Mouse (Mus musculus) layer of hippocampus, postnatal 36 days (tissue): ENCODE data around the gene Gm10944. TPM values are rescaled to one million over a fixed set of nuclear protein-coding genes. Genes with fewer than 3 reads are reported as not detected.

Experiments used
- DNase-seq, 2 experiments: peaks; one replicate each; pipeline ENCODE4 v3.0.0; 2022
- total RNA-seq, 2 experiments: library from RNA; stranded (reverse); gene quantifications; 2 replicates each; pipeline ENCODE4 v1.2.3; 2021

The Gm10944 gene
- not detected for total RNA-seq

DNA sequence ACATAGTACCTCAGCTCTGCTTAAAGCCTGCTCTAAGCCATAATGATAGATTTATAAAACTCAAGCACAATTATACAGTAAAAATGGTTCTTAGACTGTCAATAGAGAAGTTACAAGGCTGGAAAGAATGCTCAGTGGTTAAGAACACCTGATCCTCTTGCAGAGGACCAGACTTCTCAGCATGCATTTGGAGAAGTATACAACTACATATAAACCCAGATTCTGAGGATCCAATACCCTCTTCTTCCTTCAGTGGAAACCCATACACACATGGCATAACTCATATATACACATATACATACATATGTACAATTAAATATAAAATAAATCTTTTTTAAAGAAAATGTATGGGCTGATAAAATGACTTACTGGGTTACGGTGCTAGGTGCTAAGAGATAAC, at the start of gene Gm10944:
Gene Gm10944 (plus strand): TSS at position 301 of the 400 bp plus-strand sequence.
- no peak for DNase-seq

DNA sequence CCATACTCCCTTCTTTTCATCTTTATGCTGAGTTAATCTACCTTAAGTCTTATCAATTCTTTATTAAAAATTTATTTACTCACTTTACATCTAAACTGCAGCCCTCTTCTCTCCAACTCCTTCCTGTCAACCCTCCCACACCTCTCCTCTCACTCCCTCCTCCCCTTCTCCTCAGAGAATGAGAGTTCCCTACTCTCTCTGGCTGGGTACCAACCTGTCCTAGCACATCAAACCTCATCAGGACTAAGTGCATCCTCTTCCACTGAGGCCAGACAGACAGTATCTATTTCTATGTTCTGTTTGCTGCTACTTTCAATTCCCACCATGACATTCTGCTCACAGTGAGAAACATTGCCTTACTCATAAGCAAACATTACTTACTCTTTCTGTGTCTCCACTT, 25.2 kb upstream of the Gm10944 start:
- no peak for DNase-seq

DNA sequence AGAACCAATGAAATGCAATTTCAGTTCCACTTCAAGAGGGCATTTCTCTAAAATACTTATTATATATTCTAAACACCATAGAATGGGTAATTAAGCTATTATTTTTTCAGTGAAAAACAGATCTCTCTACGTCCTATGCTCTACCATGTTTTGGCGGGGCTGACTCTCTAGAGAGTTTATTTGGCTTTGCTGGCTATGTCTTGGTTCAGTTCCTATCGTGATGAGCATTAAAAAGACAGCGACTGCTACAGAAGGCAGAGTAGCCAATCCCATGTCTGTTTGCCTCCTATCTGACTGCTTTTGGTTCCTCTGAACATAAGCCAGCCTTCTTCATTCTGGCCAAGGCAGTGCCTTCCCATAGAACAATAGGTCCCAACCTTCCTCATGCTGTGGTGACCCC, 24.5 kb upstream of the Gm10944 start:
- DNase-seq: no peak

DNA sequence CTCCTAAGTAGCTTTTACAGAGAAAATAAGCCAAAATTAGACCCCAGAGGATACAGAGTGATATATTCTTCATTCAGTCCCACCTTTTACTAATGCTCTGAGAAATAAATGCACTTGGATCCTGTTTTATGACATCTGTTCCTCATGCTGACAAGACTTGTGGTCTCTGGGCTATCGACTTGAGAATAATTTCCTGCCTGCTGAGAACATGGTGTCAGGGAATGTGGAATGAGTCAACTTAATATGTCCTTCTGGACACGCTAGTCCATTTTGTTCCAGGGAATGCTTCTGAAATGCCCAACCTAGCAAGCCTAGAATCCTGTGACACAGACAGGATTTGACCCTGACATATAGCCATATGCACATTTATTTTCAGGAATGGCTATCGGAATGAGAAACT, 22.0 kb upstream of the Gm10944 start:
- no peak for DNase-seq

DNA sequence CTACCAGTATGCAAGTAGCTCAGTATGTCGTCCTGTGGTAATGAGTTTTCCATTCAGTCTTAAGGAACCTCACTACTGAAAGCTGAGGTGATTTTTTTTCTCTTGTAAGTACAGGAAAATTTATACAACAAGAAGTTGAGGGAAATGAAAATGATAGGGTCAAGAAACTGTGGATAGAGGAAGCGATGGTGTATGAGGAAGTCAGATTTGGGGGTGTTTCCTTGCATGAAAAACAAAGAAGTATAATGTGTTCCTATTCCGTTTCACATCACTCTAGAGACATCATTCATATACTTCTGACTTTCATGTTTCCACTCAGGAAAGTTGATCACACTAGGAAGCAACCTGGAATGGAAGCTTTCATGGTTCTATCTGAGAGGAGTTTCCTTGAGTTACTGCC, 21.2 kb upstream of the Gm10944 start:
- DNase-seq: no peak

DNA sequence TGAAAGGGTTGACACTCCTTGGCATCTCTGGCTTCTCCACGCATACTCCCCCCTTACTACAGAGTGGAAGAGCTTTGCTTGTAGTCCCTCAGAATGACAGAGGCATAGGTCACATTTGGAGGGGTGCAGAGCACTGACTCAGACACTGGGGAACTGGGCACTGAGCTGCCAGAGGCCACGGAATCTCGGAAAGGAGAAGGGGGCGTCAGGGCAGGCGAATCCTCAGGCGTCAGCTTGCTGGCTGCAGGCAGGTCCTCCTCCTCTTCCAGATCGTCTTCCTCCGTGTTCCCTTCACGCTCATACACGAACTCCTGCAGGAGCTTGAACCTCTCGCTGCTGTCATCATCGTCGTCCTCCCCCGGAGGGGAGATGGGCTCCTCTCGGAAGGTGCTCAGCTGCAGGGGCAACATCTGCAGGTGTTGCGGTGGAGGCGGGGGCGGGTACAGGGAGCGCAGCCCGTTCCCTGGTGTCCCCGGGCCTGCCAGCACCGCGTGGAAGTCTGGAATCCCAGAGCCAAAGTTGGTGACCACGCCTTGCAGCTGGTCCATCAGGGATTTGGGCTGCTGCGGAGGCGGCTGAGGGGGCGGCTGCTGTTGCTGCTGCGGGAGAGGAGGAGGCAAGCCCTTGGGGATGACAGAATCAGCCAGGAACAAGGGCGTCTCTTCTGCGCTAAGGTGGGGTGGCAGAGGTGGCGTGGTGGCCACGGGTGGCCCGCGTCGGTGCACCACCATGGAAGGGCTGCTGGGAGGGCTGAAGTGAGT, 7.9 kb downstream of the Gm10944 start:
- DNase-seq: peak; percentile 36 to 46

DNA sequence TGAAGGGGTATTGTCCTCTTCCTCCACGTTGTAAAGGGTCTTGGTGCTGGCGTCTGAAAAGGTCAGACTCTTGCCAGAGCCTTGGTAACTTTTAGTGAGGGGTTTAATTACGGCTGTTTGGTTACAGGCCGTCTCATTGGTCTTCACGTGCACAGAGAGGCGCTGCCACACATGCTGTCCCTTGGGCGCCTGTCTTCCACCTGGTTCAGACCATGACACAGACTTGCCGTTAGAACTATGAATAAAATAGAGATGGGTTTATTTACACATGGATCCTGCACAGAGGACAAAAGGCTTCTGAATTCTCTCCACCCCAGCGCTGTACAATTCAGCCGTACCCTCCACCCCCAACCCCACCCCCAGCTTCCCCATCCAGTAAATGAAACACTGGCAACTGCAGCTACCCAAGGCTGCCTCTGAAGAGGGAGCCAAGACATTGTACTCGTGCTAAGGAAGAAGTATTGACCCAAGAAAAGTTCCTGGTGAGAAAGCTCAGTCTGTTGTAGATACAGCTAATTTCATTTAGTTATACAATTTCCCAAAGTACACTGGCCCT, 8.6 kb downstream of the Gm10944 start:
- no peak for DNase-seq

DNA sequence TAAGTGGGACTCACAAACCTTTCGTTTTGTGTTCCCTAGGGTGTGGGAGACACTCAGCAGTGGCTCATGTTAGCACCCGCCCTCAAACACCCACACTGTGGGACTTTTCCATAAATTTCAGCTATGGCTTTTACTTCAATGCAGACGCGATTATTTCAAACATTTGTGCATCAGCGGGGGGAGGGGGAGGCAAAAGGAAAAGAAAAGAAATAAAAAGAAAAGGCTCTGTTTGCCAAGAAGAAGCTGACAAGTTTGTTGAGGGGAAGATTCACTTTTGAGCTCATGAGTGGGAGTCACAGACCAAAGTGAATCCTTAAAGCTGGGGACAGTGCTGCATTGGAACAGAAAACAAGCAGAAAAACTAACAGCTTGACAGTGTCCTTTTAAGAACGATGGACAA, 16.3 kb downstream of the Gm10944 start:
- no peak for DNase-seq

DNA sequence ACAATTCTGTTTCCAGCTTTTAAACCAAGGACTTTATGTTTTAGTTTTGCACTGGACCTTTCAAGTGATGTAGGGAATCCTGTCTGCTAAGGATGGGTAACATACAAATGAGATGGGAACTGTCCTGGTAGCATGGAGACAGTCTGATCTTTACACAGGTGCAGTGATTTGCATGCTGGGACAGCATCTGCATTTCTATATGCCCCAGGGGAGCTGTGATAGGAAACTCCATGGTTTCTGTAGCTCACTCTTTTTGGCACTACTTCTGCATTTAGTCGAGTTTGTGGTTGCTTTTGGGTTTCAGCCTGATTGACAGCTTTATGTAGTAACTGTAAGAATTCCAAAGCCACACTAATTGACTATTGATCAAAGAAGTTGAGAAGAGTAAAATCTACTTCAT, 19.8 kb downstream of the Gm10944 start:
- DNase-seq: no peak

DNA sequence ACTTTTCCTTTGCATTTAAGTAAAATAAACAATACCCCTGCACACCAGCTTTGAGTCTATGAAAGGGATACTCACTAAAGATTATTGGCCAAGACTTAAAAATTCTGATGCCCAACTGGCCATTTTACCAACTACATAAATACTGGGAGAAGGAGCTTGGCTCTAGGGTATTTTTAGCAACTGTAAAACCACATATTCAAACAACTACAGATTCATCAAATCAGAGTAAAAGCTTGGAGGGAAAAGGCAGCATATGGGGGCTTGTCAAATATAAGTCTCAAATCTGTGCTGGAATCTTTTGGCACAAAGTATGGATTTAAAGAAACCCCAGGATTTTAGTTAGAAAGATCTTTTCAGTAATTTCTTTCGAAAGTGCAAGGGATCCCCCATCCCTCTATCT, 20.2 kb downstream of the Gm10944 start:
- DNase-seq: no peak

DNA sequence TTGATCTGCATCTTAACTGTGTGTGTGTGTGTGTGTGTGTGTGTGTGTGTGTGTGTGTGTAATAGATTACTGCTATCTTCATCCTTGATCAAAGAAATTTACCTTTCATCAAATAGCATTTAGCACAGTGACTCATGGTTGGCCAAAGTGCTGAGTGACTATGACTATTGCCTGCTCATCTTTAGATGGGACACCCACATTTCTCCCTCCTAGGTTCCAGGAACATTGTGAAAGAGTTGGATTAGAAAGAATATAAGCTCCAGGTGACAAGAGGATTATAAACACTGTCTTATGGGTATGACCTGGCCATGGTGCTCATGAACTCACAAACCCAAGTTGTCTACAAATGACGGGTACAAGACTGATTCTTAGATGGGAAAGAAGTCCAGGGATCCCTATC, 26.9 kb downstream of the Gm10944 start:
- no peak for DNase-seq

DNA sequence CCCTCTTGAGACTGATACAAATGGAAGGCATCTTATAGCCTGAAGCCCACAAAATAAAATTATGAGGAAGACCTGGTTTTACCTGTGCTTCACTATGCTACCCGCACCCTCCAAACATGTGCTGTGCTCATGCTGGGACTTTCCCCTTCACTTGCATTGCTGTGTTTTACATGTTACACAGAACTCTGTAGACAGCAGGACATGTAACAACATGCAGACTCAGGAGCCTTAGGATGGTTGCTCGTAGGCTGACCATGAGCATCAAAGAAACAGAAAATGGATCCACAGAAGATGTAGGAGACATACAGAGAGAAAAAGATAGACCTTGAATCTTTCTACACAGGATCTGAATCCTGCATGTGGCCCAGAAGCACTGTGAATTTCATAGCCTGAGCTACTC, 29.2 kb downstream of the Gm10944 start:
- no peak for DNase-seq

DNA sequence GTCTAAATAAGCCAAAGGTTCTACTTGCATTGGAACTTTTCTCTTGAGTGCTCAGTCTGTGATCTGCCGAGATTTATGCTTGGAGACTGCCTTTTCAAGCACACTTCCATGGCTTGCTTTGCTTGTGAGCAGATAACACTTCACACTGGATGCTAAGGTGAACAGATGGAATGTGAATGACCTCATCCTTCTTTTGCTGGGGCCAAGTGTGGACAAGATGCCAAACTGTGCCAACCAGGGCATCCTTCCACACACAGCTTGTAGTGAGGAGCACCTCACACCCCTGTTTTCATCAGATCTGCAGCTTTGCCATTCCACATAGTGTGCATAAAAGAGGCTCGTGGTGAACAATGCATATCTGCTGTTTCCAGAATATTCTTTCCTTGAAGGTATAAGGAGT, 29.7 kb downstream of the Gm10944 start:
- no peak for DNase-seq

DNA sequence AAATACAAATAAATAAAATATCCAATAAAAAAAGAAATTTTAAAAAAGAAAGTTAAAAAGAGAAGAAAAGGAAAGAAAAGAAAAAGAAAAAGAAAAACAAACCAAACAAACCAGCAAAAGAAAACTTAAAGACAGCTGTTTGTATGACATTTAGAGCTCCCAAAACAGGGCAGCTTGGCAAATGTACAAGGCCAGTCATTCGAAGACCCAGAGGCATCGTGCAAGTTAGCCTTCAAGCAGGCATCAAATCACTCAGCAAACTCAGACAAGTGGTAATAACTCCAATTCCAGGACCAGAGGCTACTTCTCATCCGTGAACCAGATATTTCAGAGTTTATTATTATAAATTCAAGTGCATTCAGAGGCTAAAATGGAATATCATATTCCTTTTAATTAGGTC, 45.4 kb downstream of the Gm10944 start:
- DNase-seq: no peak

Other genes starting within 250 kb of the Gm10944 start
- gene Adgb, start 209.0 kb upstream of the Gm10944 start, total RNA-seq: under 1 TPM; 0.40 to 0.56 TPM
- 1 to 10 TPM; 3.8 to 4.2 TPM for gene Rab32, start 123.1 kb upstream of the Gm10944 start, total RNA-seq